Mouse (Mus musculus) heart, postnatal 14 days (tissue): ENCODE results near the gene Acot6. TPM values are rescaled to one million over a fixed set of nuclear protein-coding genes. Genes with fewer than 3 reads are reported as not detected.

ENCODE experiments used
- DNase-seq, 2 experiments: peaks; one replicate each; pipeline ENCODE4 v3.0.0; 2021 to 2022
- intact Hi-C: fragments of 180-260 bp; cut with DNase I; formaldehyde crosslinking; loops from one replicate; pipeline ENCODE4 v1.15.1; 2025
- total RNA-seq, 2 experiments: library from RNA; stranded (reverse); gene quantifications; 2 replicates each; pipeline ENCODE4 v1.2.3; 2021

Acot6 gene
- total RNA-seq, 2 experiments from 2014 or later: 2.4 to 3.1 TPM

DNA sequence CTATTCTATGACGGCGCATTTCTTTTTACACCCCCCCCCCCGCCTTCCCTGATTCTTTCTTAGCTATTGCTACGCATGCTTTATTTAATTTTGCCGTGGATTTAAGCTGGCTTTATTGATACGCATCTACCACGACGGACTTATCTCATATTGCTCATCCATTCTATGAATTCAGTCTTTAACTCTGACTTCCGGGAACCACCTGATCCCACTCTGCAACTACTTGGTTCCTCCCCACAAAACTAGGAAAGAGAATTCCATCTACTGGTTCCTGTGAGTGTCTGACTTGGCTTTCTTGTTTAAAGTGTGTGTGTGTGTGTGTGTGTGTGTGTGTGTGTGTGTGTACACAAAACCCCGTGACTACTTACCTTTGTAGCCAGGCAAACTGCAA, 48.2 kb downstream of the Acot6 start:
- intact Hi-C loops: loop anchor here (1.0 kb wide), 1 partner anchor 101 kb away; no protein-coding TSS in a partner anchor
- DNase-seq: no peak

DNA sequence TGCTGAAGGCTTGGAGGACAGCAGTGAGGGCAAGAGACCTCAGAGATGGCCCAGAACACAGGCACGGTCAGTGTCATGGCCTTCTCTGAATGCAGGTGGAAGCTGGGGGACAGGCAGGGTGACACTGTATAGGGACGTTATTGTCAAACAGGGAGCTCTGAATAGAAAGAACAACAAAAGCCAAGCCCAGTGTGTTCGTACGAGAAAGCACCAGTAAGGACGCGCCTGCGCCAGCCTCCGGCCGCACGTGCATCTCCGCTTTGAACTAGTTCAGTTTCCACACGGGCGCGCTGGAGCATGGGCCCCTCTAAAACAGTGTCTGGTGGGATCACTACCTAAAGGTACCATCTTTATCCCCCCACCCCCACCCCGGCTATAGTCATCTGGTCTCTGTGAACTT, 49.5 kb downstream of the Acot6 start:
- DNase-seq: no peak
- intact Hi-C loops: no loop called here

DNA sequence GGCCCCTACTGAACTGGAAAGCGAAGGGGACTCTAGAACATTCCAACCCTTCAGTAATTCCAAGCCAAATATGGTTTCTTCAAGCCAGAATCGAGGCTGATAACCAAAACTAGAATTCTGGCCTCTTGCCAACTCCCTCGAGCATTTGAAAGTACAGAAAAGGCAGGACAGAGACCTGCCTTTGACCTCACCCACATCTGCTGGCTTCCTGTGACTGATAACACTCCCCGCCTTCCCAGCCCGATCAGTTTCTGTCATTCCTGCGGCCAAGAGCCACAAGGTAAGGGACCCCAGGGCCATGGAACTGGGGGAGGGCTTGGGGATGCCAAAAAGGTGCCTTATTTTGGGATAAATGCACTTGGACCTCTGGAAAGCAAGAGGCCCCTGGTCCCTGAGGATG, 50.5 kb downstream of the Acot6 start:
- no peak for DNase-seq
- intact Hi-C loops: no loop called here

- intact Hi-C loops: no loop called here
- DNase-seq: no peak
Measured at GRCm38 (mm10) chr12:84151911-84152310, 51.5 kb downstream of the Acot6 start.

DNA sequence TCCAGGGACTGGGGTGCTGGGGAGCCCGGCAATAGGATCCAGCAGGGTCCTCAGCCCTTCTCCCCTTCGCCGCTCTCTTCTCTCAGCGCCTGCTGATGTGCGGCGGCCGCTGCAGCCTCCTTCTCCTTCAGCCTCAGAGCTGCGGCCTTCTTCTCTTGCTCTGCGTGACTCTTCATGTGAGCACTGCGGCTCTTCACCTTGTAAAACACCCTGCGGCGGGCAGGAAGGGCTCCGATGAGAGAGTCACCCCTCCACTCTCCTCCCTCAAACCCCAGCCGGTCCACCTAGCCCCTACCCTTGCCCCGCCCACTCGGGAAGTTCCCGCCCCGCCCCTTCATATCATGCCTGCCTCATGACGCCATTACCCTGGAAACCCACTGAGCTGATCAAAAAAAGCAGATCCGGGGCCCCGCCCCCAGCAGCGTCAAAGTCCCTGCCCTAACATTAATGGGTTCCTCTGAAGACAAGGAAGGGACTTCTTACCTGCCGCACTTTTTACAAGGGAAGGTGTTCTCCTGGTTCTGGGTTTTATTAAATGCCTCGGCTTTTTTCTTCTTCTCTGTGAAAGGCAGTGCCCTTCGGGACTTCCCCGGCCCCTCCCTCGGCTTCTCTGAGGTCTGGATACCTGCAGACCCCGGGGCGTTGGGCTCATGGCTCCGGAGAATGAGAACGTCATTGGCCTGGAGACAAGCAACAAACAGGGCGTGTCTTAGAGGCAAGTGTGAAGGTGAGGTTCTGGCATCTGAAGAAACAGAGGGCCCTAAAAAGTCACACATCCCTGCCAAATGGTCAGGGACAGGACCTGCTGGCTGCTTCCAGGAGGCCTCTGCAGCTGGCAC, 52.1 kb downstream of the Acot6 start:
- intact Hi-C loops: no loop called here
- DNase-seq: no peak

DNA sequence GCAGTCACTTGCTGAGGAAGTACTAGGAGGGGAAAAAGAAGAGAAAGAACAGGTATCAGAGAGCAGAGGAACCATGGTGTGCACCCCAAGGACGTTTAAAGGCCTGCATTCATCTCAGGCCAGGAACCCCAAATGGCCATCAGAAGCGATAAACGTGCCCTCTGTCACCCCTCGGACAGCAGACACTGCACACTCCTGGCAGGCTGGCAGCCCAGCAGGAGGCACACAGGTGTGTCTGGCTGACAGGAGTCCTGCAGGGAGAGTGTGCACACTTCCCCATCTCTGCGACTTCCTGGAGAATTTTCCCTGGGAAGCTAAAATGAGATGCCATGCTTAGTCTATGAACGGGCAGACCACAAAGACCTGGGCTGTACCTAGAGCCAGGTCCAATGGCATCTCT, 53.0 kb downstream of the Acot6 start:
- intact Hi-C loops: no loop called here
- DNase-seq: no peak

GRCm38 (mm10) chr12:84154786-84155522, 54.5 kb downstream of the Acot6 start:
- DNase-seq: peak; percentile 59 to 82
- intact Hi-C loops: no loop called here

DNA sequence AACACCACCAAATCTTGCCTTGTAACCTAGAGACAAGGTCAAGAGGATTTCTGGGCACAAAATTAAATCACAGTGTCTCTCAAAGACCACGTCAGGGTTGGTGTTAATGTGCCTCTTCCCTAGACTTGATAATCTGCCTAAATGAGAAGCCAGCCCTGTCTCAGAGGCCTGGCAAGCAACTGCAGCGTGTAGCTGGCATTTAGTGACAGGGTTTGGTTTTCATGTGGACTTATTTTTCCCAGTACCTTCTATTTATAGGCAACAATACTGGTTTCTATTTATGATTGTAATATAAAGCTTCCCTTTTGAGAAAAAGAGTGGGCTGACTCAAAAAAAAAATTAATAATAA, 55.0 kb downstream of the Acot6 start:
- intact Hi-C loops: no loop called here
- DNase-seq: no peak

DNA sequence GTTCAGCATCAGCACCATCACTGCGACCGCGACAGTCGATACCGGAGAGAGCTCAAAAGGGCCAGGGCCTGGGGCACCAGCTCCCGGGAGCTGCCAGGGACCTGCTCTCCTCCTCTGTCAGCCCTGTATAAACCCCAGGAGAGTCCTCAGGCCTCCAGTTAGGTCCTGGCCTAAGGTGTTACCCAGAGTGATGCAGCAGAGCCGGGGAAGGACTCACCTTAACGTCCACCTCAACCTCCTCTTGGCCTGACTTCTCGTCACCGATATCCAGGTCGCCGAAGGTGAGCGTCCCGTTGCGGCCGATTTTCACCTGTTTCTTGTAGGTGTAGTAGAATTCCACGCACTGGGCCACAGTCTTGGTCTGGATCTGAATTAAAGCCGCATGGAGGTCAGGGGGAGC, 55.8 kb downstream of the Acot6 start:
- DNase-seq: no peak
- intact Hi-C loops: no loop called here

GRCm38 (mm10) chr12:84158156-84158555, 57.7 kb downstream of the Acot6 start:
- no peak for DNase-seq
- intact Hi-C loops: no loop called here

DNA sequence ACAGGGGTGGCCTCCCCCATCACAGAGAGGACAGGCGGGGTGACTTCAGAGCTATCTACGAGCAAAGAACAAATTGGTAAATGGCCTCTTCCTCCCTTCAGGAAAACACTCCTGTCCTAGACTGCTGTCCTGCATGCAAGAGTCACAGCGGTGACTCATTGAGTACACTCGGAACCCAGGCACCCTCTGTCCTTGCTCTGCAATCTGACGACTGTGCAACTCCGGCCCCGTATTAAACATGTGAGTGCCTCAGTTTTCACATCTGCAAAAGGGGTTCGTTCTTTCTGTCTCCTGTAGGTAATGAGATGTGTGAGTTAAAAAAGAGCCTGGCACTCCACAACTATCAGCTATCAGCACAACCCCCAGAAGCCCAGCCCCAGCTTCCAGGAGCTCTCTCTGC, 60.0 kb downstream of the Acot6 start:
- intact Hi-C loops: no loop called here
- DNase-seq: no peak

Other genes with a start within 250 kb of the Acot6 start
- 10 to 100 TPM; 37.2 to 38.0 TPM for gene Numb, start 178.7 kb upstream of the Acot6 start, total RNA-seq
- gene Riox1, start 150.0 kb upstream of the Acot6 start, total RNA-seq: 1 to 10 TPM; 5.0 to 5.9 TPM
- gene Heatr4, start 115.8 kb upstream of the Acot6 start, total RNA-seq: not detected
- 100 to 1,000 TPM; 146 to 155 TPM for gene Acot2, start 112.8 kb upstream of the Acot6 start, total RNA-seq
- 10 to 100 TPM; 70.0 to 79.3 TPM for gene Acot1, start 91.2 kb upstream of the Acot6 start, total RNA-seq
- gene Acot4, start 62.3 kb upstream of the Acot6 start, total RNA-seq: 1 to 10 TPM in 1 of 2 experiments, under 1 TPM in 1; 0.85 to 1.2 TPM
- not detected for gene Gm49366, start 61.7 kb upstream of the Acot6 start, total RNA-seq
- 1 to 10 TPM; 2.1 to 2.8 TPM for gene Acot3, start 48.5 kb upstream of the Acot6 start, total RNA-seq
- under 1 TPM in 1 of 2 experiments, not detected in 1; 0.24 TPM for gene Acot5, start 31.3 kb upstream of the Acot6 start, total RNA-seq
- 10 to 100 TPM in 1 of 2 experiments, 1 to 10 TPM in 1; 9.4 to 10.5 TPM for gene Dnal1, start 13.7 kb downstream of the Acot6 start, total RNA-seq
- under 1 TPM; 0.17 to 0.31 TPM for gene Pnma1, start 47.8 kb downstream of the Acot6 start, total RNA-seq
- 10 to 100 TPM; 15.7 to 16.9 TPM for gene Elmsan1, start 118.2 kb downstream of the Acot6 start, total RNA-seq
- 100 to 1,000 TPM; 178 to 179 TPM for gene Ptgr2, start 184.6 kb downstream of the Acot6 start, total RNA-seq
- gene Zfp410, start 216.2 kb downstream of the Acot6 start, total RNA-seq: 10 to 100 TPM; 30.6 to 31.7 TPM